Mouse (Mus musculus) heart, postnatal 0 days (tissue): ENCODE measurements around the gene Oip5.

ENCODE experiments used
- CTCF ChIP-seq: IDR thresholded peaks from 2 replicates; pipeline ENCODE4 v1.5.1; 2016; ENCODE audit warnings: antibody characterized with exemption, control low read depth, low read depth
- EP300 ChIP-seq: IDR thresholded peaks from 2 replicates; pipeline ENCODE4 v1.6.1; 2016; ENCODE audit warnings: antibody characterized with exemption, low read depth

DNA sequence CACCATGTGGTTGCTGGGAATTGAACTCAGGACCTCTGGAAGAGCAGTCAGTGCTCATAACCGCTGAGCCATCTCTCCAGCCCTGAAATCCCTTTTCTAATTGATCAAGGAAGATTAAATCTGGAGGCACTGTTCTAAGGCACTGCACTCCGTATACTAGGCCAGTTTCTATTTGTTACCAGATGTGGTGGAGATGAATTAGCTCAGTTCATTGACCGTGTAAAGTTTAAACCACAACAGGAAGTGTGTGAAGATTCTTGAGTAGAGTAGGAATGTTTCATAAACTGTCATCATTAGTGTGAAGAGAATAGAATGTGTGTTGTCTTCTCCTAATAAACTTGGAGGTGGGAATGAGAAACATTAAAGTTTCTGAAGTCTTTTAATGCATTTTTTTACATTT, 56.5 kb downstream of the Oip5 start:
- no peak for TF ChIP-seq CTCF
- TF ChIP-seq EP300 = no peak
